Mouse (Mus musculus) neural tube, embryonic 12.5 days (tissue): ENCODE results near the gene Slc25a35. TPM values are rescaled to one million over a fixed set of nuclear protein-coding genes. Genes with fewer than 3 reads are reported as not detected.

Experiments
- ATAC-seq: fragments of 200-750 bp; cut with Nextera tagmentation; 2 replicates; pipeline ENCODE4 v1.8.0; 2017; ENCODE audit warnings: low read depth, mild to moderate bottlenecking, moderate TSS enrichment, moderate library complexity; ENCODE audit not compliant: low FRiP score
- H3K27ac ChIP-seq: fragments of 300-500 bp; sonication (generic); 2 replicates; pipeline ENCODE4 v1.5.1; 2016
- H3K27me3 ChIP-seq: fragments of 300-500 bp; sonication (generic); replicated peaks from 2 replicates; pipeline ENCODE4 v1.6.1; 2016; ENCODE audit warnings: mild to moderate bottlenecking
- H3K36me3 ChIP-seq: fragments of 300-500 bp; sonication (generic); 2 replicates; pipeline ENCODE4 v1.6.1; 2016; ENCODE audit warnings: mild to moderate bottlenecking
- H3K4me1 ChIP-seq: fragments of 300-500 bp; sonication (generic); 2 replicates; pipeline ENCODE4 v1.6.1; 2016
- H3K4me2 ChIP-seq: fragments of 300-500 bp; sonication (generic); replicated peaks from 2 replicates; pipeline ENCODE4 v1.6.1; 2016; ENCODE audit warnings: mild to moderate bottlenecking
- H3K4me3 ChIP-seq: fragments of 300-500 bp; sonication (generic); 2 replicates; pipeline ENCODE4 v1.5.1; 2016
- H3K9ac ChIP-seq: fragments of 300-500 bp; sonication (generic); 2 replicates; pipeline ENCODE4 v1.6.1; 2016; ENCODE audit warnings: mild to moderate bottlenecking
- H3K9me3 ChIP-seq: fragments of 300-500 bp; sonication (generic); 2 replicates; pipeline ENCODE4 v1.6.1; 2016; ENCODE audit warnings: mild to moderate bottlenecking
- WGBS: fragments of 180-500 bp; shearing (Covaris S2); methylation state at CpG from one replicate; pipeline ENCODE4 v1.1.7; 2016; 5-methylcytosine and 5-hydroxymethylcytosine counted together
- microRNA-seq: library from miRNA; unstranded; fragments of <30 nt; microRNA quantifications from one replicate; pipeline ENCODE4, GENCODE M21; 2017
- polyA plus RNA-seq: library from polyadenylated mRNA; unstranded; fragments of >200 nt; fragmentation: Nextera tagmentation; extraction: Ambion mirVana; gene quantifications from 2 replicates; pipeline ENCODE4 v1.2.1, GENCODE M21; 2016

The Slc25a35 gene
- polyA plus RNA-seq, 1 experiment from 2014 or later: 2.5 TPM

DNA sequence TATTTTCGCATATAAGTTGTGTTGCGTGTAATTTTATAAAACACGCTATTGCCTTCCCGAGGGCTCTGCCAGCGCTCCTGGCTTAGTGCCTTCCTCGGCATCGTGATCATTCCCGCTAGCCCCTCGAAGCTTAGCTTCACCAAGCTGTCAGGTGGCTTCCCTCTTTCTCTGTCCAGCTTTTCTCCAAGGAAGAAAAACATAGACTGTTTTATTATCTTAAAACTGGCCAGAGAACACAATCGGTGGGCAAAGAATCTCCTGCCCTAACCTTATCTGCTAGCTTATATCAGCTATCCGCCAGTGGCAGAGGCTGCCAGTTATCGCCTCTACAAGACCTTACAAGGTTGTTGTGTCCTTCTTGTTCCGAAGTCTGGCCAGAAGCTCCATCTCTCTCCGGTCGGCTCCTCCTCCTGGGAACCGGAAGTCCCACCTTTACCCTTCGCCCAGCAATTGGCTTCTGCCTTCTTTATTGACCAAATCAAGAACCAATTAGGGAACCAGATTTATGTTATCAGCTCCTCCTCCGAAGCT, 44.2 kb downstream of the Slc25a35 start:
- peak; percentile 25; the same call in 1 of the 2 replicates for ATAC-seq
- WGBS: 2% methylated on average over 18 of the region's 18 CpGs

DNA sequence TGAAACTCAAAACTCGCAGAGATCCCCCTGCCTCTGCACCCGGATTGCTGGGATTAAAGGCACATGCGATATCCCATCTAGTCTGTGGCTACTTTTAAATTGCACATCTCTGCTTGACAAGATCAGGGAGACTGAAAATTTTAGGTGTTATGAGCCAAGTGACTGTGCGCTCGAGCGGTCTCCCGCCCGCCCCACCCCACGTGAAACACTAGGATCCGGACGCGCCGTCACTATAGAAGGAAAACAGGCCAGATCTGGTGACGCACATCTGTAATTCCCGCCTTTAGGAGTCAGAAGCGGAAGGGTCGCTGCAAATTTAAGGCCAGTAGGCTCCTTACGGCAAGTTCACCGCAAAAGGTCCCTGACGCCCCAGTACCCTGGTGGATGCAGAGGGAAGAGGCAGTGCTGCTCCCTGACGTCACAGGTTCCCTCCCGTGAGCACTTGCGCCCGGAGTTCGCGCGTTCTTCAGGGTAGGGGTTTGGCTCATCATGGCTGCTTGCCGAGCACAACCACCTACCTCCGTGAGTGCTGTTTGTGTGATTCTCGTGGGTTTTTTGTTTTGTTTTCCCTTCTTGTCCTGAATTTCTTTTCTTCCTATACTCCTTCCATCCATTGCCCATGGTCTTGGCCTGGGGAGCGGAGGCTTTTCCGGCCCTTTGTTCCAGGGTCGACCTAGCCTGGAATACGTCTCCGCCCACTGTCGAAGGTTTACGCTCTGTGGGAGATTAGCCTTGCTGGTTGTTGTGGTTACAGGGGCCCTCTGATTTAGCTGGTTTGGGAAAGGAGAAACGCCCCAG, 47.9 kb downstream of the Slc25a35 start, which contains the start of gene Ctc1:
TSS of gene Ctc1 (plus strand) at position 268 of the 798 bp plus-strand sequence.
- Histone ChIP-seq H3K4me1 (peaks cover 14% of the 10 kb centered on the region), H3K9ac (peak within 1 kb of the TSS; percentile 84), H3K36me3 (no peaks in the 10 kb centered on the region), H3K27ac (peak within 1 kb of the TSS; percentile 77), H3K4me2 (peak within 1 kb of the TSS; percentile 59), H3K27me3 (no peaks in the 10 kb centered on the region), H3K4me3 (peak within 1 kb of the TSS; percentile 65), H3K9me3 (no peaks in the 10 kb centered on the region)
- WGBS: 5% methylated on average over 38 of the region's 38 CpGs
- ATAC-seq: peak; percentile 96

More for the DNA sequence above, 44.2 kb downstream of the Slc25a35 start:
- peak overlapping the region; percentile 70 for H3K4me2 ChIP-seq
- no peaks in the 10 kb centered on the region for H3K27me3 ChIP-seq
- H3K27ac ChIP-seq: peak overlapping the region; percentile 50; the same call in 1 of the 2 replicates
- peak overlapping the region; percentile 46 for H3K4me3 ChIP-seq
- no peaks in the 10 kb centered on the region for H3K36me3 ChIP-seq
- H3K4me1 ChIP-seq: peaks cover 20% of the 10 kb centered on the region
- H3K9ac ChIP-seq: peak overlapping the region; percentile 52
- H3K9me3 ChIP-seq: no peaks in the 10 kb centered on the region

DNA sequence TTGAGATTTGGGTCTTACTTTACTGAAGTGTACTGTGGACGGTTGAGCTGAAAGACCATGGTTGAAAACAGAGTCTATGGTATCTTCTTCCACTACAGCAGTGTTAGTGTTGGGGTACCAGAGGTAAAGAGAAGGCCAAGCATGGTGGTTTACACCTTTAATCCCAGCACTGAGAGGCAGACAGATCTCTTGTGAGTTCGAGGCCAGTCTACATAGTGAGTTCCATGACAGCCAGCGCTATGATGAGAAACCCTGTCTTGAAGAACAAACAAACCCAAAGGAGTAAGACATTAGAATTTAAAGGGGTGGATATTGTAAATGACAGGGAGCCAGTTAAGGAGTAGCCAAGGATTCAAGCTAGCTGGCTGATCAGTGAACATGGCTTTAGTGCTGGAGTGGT, 48.8 kb downstream of the Slc25a35 start:
- peaks cover 2% of the 10 kb centered on the region; the same call in 1 of the 2 replicates for H3K36me3 ChIP-seq
- H3K27ac ChIP-seq: no peak overlapping the region
- no peaks in the 10 kb centered on the region for H3K9me3 ChIP-seq
- peaks cover 10% of the 10 kb centered on the region for H3K4me1 ChIP-seq
- no peaks in the 10 kb centered on the region for H3K27me3 ChIP-seq
- H3K4me2 ChIP-seq: peak overlapping the region; percentile 59
- WGBS: 65% methylated on average over 3 of the region's 3 CpGs
- H3K4me3 ChIP-seq: peak overlapping the region; percentile 65
- no peak for ATAC-seq
- peak overlapping the region; percentile 84 for H3K9ac ChIP-seq

DNA sequence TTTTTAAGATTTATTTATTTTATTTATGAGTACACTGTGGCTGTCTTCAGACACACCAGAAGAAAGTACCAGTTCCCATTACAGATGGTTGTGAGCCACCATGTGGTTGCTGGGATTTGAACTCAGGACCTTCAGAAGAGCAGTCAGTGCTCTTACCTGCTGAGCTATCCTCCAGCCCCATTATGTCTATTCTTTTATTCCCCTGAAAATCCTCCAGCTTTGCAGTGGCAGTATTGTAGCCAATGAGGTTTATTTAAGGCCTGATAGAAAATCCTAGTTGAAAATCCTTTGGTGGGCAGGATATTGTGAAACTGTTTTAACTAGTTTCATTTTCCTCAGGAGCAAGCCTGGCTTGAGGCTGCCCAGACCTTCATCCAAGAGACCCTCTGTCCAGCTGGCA, 52.8 kb downstream of the Slc25a35 start:
- H3K9ac ChIP-seq: no peak overlapping the region
- H3K4me3 ChIP-seq: no peak overlapping the region
- H3K9me3 ChIP-seq: no peaks in the 10 kb centered on the region
- no peak overlapping the region for H3K4me2 ChIP-seq
- no peaks in the 10 kb centered on the region for H3K27me3 ChIP-seq
- H3K4me1 ChIP-seq: peaks cover 8% of the 10 kb centered on the region
- H3K36me3 ChIP-seq: peaks cover 41% of the 10 kb centered on the region
- ATAC-seq: no peak
- H3K27ac ChIP-seq: no peak overlapping the region

Small RNAs within 50 kb of the gene (microRNA-seq; reads per million reads assigned to microRNA genes)
- gene Mir3062: 7.6 reads per million, percentile 20 among the genes with 10 or more reads in this experiment

Other genes with a start within 250 kb of the Slc25a35 start
- gene Ndel1, start 96.3 kb upstream of the Slc25a35 start, polyA plus RNA-seq: 80.4 and 81.5 TPM in 2 replicates
- 0.05 TPM in 1 of 2 replicates, not detected in the other for gene Rnf222, start 79.6 kb upstream of the Slc25a35 start, polyA plus RNA-seq
- gene Rpl26, start 66.5 kb upstream of the Slc25a35 start, polyA plus RNA-seq: 732 and 743 TPM in 2 replicates
- not detected in 2 replicates for gene Odf4, start 41.0 kb upstream of the Slc25a35 start, polyA plus RNA-seq
- 8.9 and 10.5 TPM in 2 replicates for gene Arhgef15, start 10.7 kb upstream of the Slc25a35 start, polyA plus RNA-seq
- gene Rangrf, start 7.1 kb downstream of the Slc25a35 start, polyA plus RNA-seq: 37.4 and 42.2 TPM in 2 replicates
- gene Pfas, start 40.3 kb downstream of the Slc25a35 start, polyA plus RNA-seq: 26.3 and 30.9 TPM in 2 replicates
- gene Ctc1, start 47.8 kb downstream of the Slc25a35 start, polyA plus RNA-seq: 60.8 and 66.8 TPM in 2 replicates
- 95.5 and 98.4 TPM in 2 replicates for gene Aurkb, start 77.5 kb downstream of the Slc25a35 start, polyA plus RNA-seq
- gene Borcs6, start 91.6 kb downstream of the Slc25a35 start, polyA plus RNA-seq: 17.9 and 18.9 TPM in 2 replicates
- 36.1 and 39.8 TPM in 2 replicates for gene Tmem107, start 102.7 kb downstream of the Slc25a35 start, polyA plus RNA-seq
- 149 and 174 TPM in 2 replicates for gene Vamp2, start 120.4 kb downstream of the Slc25a35 start, polyA plus RNA-seq
- gene Per1, start 127.1 kb downstream of the Slc25a35 start, polyA plus RNA-seq: 7.4 and 9.0 TPM in 2 replicates
- gene Hes7, start 152.3 kb downstream of the Slc25a35 start, polyA plus RNA-seq: 0.28 TPM in 2 replicates
- not detected in 2 replicates for gene 9130213A22Rik, start 154.5 kb downstream of the Slc25a35 start, polyA plus RNA-seq
- gene Aloxe3, start 157.8 kb downstream of the Slc25a35 start, polyA plus RNA-seq: 0.65 TPM in 1 of 2 replicates, not detected in the other
- gene Alox12b, start 188.9 kb downstream of the Slc25a35 start, polyA plus RNA-seq: 0.20 TPM in 1 of 2 replicates, not detected in the other
- gene Alox8, start 229.7 kb downstream of the Slc25a35 start, polyA plus RNA-seq: 0.09 TPM in 1 of 2 replicates, not detected in the other